35 mouse cellular contexts compared by ENCODE assay signal in genomic region chr2:147300503-147300902, GRCm38 (mm10).
"Had no signal": no experiment of that assay in that cellular context is flagged by ENCODE, and none has a peak within 500 bp of the region (broad histone marks: within the 10 kb centered on the region; RNA-seq: fewer than 3 reads in every experiment).

No protein-coding gene starts in this region.

- H3K4me1 ChIP-seq: intestine, embryonic 15.5 days had no signal

- H3K27ac ChIP-seq: heart, embryonic 10.5 days; heart, embryonic 13.5 days; heart, embryonic 15.5 days; hindbrain, embryonic 10.5 days; hindbrain, embryonic 12.5 days; hindbrain, embryonic 13.5 days; hindbrain, embryonic 14.5 days; hindbrain, embryonic 15.5 days; hindbrain, postnatal 0 days; intestine, embryonic 15.5 days; kidney, embryonic 15.5 days; kidney, postnatal 0 days; layer of hippocampus, adult 2 months; left cerebral cortex, adult 2 months had no signal

- H3K4me3 ChIP-seq: heart, embryonic 10.5 days; heart, embryonic 12.5 days; heart, embryonic 13.5 days; heart, embryonic 15.5 days; hindbrain, embryonic 10.5 days; hindbrain, embryonic 12.5 days; hindbrain, embryonic 13.5 days; hindbrain, embryonic 15.5 days; intestine, embryonic 15.5 days; kidney, embryonic 15.5 days; layer of hippocampus, adult 2 months; left cerebral cortex, adult 2 months had no signal

- H3K27me3 ChIP-seq: intestine, embryonic 15.5 days had no signal

- H3K9ac ChIP-seq: heart, embryonic 12.5 days; heart, embryonic 13.5 days; heart, embryonic 15.5 days; hindbrain, embryonic 12.5 days; hindbrain, embryonic 13.5 days; hindbrain, embryonic 14.5 days; hindbrain, embryonic 15.5 days; intestine, embryonic 15.5 days; kidney, embryonic 15.5 days had no signal

- ATAC-seq: hindbrain, embryonic 16.5 days; hindbrain, postnatal 0 days; inflammation-experienced regulatory T-cells, adult 6 months; intestine, embryonic 15.5 days; intestine, embryonic 16.5 days had no signal

- H3K4me2 ChIP-seq: heart, embryonic 11.5 days; heart, embryonic 12.5 days; heart, embryonic 13.5 days; heart, embryonic 15.5 days; hindbrain, embryonic 12.5 days; hindbrain, embryonic 13.5 days; hindbrain, embryonic 14.5 days; hindbrain, embryonic 15.5 days; intestine, embryonic 15.5 days; kidney, embryonic 15.5 days had no signal

- DNase-seq: heart, postnatal 10 days; heart, postnatal 14 days; heart, postnatal 36 days; heart, postnatal 4 days; kidney, adult 11 months; kidney, adult 18-20 months; kidney, adult 2 months; kidney, adult 8-10 months; kidney, adult 9 months; kidney, postnatal 10 days; kidney, postnatal 14 days; kidney, postnatal 25 days; kidney, postnatal 36 days; kidney, postnatal 4 days; layer of hippocampus, adult 9-11 months; layer of hippocampus, postnatal 36 days had no signal

- H3K9me3 ChIP-seq: heart, embryonic 10.5 days; heart, embryonic 12.5 days; heart, embryonic 13.5 days; heart, embryonic 15.5 days; hindbrain, embryonic 10.5 days; hindbrain, embryonic 12.5 days; hindbrain, embryonic 13.5 days; hindbrain, embryonic 15.5 days; intestine, embryonic 15.5 days; kidney, embryonic 15.5 days had no signal

- H3K36me3 ChIP-seq: heart, embryonic 10.5 days; heart, embryonic 12.5 days; heart, embryonic 13.5 days; heart, embryonic 15.5 days; hindbrain, embryonic 10.5 days; hindbrain, embryonic 12.5 days; hindbrain, embryonic 13.5 days; hindbrain, embryonic 15.5 days; intestine, embryonic 15.5 days; kidney, embryonic 15.5 days had no signal
